12 mouse cellular contexts compared by ENCODE assay signal in genomic region chr7:110989286-110989879, GRCm38 (mm10). TPM values are rescaled to one million over a fixed set of nuclear protein-coding genes. Genes with fewer than 3 reads are reported as not detected.
DNase-seq lines count a peak whose midpoint lies in the region; ATAC-seq and TF ChIP-seq lines count a peak whose summit lies in the region.
"Had no signal": no experiment of that assay in that cellular context is flagged by ENCODE, and none has a peak within 500 bp of the region (broad histone marks: within the 10 kb centered on the region; RNA-seq: fewer than 3 reads in every experiment).

No protein-coding gene starts in this region.

- in situ Hi-C loops in Patski (cut with MboI; ENCODE audit: low pct_unique_long_range_greater_than_20kb): no loop called here

- DNase-seq in heart, adult 18-20 months: no peak
- DNase-seq in 3T3-L1 (ENCODE audit: low read depth, low spot score): peak; percentile 9
- peak; percentile 51 for DNase-seq in Patski (ENCODE audit: low read depth, low spot score)
- DNase-seq in kidney, postnatal 10 days: peak; percentile 40
- DNase-seq in retina, embryonic 14.5 days (ENCODE audit: low spot score): no peak
- no peak for DNase-seq in testis, postnatal 14 days (ENCODE audit: low spot score)
- DNase-seq: gastrocnemius, postnatal 14 days; right cerebral cortex, adult 18-20 months; thymus, postnatal 4 days had no signal

- H3K27ac ChIP-seq in heart, embryonic 15.5 days: peak overlapping the region; percentile 69
- H3K27ac ChIP-seq: liver, embryonic 14.5 days had no signal

- peaks cover 29% of the 10 kb centered on the region for H3K4me1 ChIP-seq in heart, embryonic 15.5 days (replicated peaks)

- CTCF ChIA-PET in Patski (lab: Charles Lee): interaction anchor here (0.7 to 1.5 kb wide), 4 partner anchors 9 to 33 kb away, joined by 3 read pairs; no protein-coding TSS in a partner anchor

- no peaks in the 10 kb centered on the region for H3K27me3 ChIP-seq in heart, embryonic 15.5 days
- no peaks in the 10 kb centered on the region for H3K27me3 ChIP-seq in Patski

- TF ChIP-seq CTCF in Patski (IDR thresholded peaks at IDR 0.05): no peak

- no peak overlapping the region for H3K4me2 ChIP-seq in heart, embryonic 15.5 days

- H3K4me3 ChIP-seq in heart, embryonic 15.5 days: no peak overlapping the region

- H3K9ac ChIP-seq in heart, embryonic 15.5 days: no peak overlapping the region
- H3K9ac ChIP-seq: liver, embryonic 14.5 days had no signal

- ATAC-seq in heart, embryonic 15.5 days (replicated peaks; ENCODE audit: insufficient number of reproducible peaks, insufficient read depth, low FRiP score, low read depth): no peak; the same call in 1 of the 2 replicates
- no peak for ATAC-seq in Patski
- ATAC-seq: hindbrain, embryonic 16.5 days had no signal

- POLR2A ChIA-PET in Patski (lab: Charles Lee): no interaction called here

- WGBS in heart, embryonic 15.5 days: 41% methylated on average over 5 of the region's 5 CpGs

- no peaks in the 10 kb centered on the region for H3K36me3 ChIP-seq in heart, embryonic 15.5 days

- no peaks in the 10 kb centered on the region for H3K9me3 ChIP-seq in heart, embryonic 15.5 days (replicated peaks)

RNA-seq across cellular contexts. Expression of gene Mrvi1, which starts 7.1 kb away (rescaled TPM):
- 3.7 and 5.1 TPM in 2 replicates for polyA plus RNA-seq in heart, embryonic 15.5 days (2015; fragmentation: Nextera tagmentation; extraction: Ambion mirVana)
- 10 to 100 TPM; 12.3 to 15.4 TPM for total RNA-seq in heart, adult 18-20 months (2021)
- polyA plus RNA-seq in Patski (2021): 0.51 TPM

RNA-seq across cellular contexts. Expression of gene Ctr9, which starts 39.4 kb away (rescaled TPM):
- 38.9 and 45.1 TPM in 2 replicates for polyA plus RNA-seq in heart, embryonic 15.5 days (2015; fragmentation: Nextera tagmentation; extraction: Ambion mirVana)
- total RNA-seq in heart, adult 18-20 months (2021): 10 to 100 TPM; 12.6 to 15.7 TPM
- polyA plus RNA-seq in Patski (2021): 44.1 TPM

Comparison
In these comparisons a context has a peak if more than half of its experiments do, and no peak if none do; other contexts are left out.
1. DNase-seq: peak in 3T3-L1 (single experiment), Patski (single experiment) and kidney, postnatal 10 days (single experiment); none in heart, adult 18-20 months (0 of 2), retina, embryonic 14.5 days (single experiment) and testis, postnatal 14 days (single experiment).